Mouse (Mus musculus): ENCODE measurements around the gene E130114P18Rik.

DNA sequence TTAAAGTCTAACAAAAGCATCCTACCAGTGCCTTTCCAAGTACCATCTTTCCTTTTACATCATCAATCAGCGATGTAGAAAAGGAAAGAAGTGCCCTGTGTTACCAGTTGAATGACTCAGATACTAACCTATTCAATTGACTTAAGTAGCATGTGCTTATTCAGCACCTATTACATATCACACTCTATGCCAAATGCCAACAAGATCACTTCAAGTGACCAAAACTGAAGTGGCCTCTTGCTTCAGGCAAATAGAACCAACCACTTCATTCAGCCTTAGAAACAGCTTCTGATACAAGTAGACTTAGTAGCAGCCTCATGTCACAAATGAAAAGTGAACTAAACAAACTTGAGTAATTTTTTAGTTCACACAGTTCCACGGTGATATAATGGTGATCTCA is 249.4 kb downstream of the E130114P18Rik start:
- no peak for TF ChIP-seq POLR2A (IDR thresholded peaks at IDR 0.05; ENCODE audit: borderline replicate concordance, extremely low read depth, insufficient read depth, insufficient read length, poor library complexity, severe bottlenecking)
- TF ChIP-seq CTCF (IDR thresholded peaks at IDR 0.05; ENCODE audit: borderline replicate concordance, extremely low read depth, insufficient read depth, insufficient read length) = no peak
